Mouse (Mus musculus) limb, embryonic 11.5 days (tissue): Measurements from ENCODE around the gene Ezr. TPM values are rescaled to one million over a fixed set of nuclear protein-coding genes. Genes with fewer than 3 reads are reported as not detected.
"Not testable (repeated sequence)": the region's sequence is repeated elsewhere in the genome, so short reads cannot be mapped to it uniquely, and the experiment has no call there.

Experiments
- ATAC-seq: fragments of 200-750 bp; cut with Nextera tagmentation; 2 replicates; pipeline ENCODE4 v1.8.0; 2017; ENCODE audit warnings: low read depth; ENCODE audit not compliant: insufficient number of reproducible peaks, low FRiP score, low TSS enrichment
- DNase-seq: peaks from one replicate; pipeline ENCODE4 v3.0.0-alpha.2; 2015; ENCODE audit warnings: low spot score
- H3K27ac ChIP-seq: fragments of 300-500 bp; sonication (generic); replicated peaks from 2 replicates; pipeline ENCODE4 v1.5.1; 2014; ENCODE audit warnings: low read depth, mild to moderate bottlenecking, low read length
- H3K27me3 ChIP-seq: fragments of 300-500 bp; sonication (generic); 2 replicates; pipeline ENCODE4 v1.6.1; 2014; ENCODE audit warnings: mild to moderate bottlenecking, low read length, mixed read lengths; ENCODE audit not compliant: control insufficient read depth, insufficient read depth
- H3K36me3 ChIP-seq: fragments of 300-500 bp; sonication (generic); 2 replicates; pipeline ENCODE4 v1.6.1; 2014; ENCODE audit warnings: mild to moderate bottlenecking, low read length, moderate library complexity, mixed read lengths; ENCODE audit not compliant: control insufficient read depth, insufficient read depth
- H3K4me1 ChIP-seq: fragments of 300-500 bp; sonication (generic); 2 replicates; pipeline ENCODE4 v1.6.1; 2014; ENCODE audit warnings: low read length, mixed read lengths; ENCODE audit not compliant: control insufficient read depth, insufficient read depth
- H3K4me2 ChIP-seq: fragments of 300-500 bp; sonication (generic); 2 replicates; pipeline ENCODE4 v1.6.1; 2014; ENCODE audit warnings: low read depth, mild to moderate bottlenecking, moderate library complexity; ENCODE audit not compliant: severe bottlenecking
- H3K4me3 ChIP-seq: fragments of 300-500 bp; sonication (generic); 2 replicates; pipeline ENCODE4 v1.5.1; 2014; ENCODE audit warnings: low read depth, low read length
- H3K9ac ChIP-seq: fragments of 300-500 bp; sonication (generic); 2 replicates; pipeline ENCODE4 v1.6.1; 2014; ENCODE audit warnings: mild to moderate bottlenecking, low read length
- H3K9me3 ChIP-seq: fragments of 300-500 bp; sonication (generic); 2 replicates; pipeline ENCODE4 v1.6.1; 2016; ENCODE audit warnings: low read length; ENCODE audit not compliant: control insufficient read depth
- WGBS: fragments of 180-500 bp; shearing (Covaris S2); extraction: QIAGEN DNeasy Blood & Tissue Kit; methylation state at CpG from one replicate; pipeline ENCODE4 v1.1.7; 2014; 5-methylcytosine and 5-hydroxymethylcytosine counted together
- polyA plus RNA-seq: library from polyadenylated mRNA; unstranded; fragments of >200 nt; fragmentation: Nextera tagmentation; extraction: Ambion mirVana; gene quantifications from 2 replicates; pipeline ENCODE4 v1.2.1, GENCODE M21; 2014

The Ezr gene
- polyA plus RNA-seq, 1 experiment from 2014 or later = 25.6 TPM

DNA sequence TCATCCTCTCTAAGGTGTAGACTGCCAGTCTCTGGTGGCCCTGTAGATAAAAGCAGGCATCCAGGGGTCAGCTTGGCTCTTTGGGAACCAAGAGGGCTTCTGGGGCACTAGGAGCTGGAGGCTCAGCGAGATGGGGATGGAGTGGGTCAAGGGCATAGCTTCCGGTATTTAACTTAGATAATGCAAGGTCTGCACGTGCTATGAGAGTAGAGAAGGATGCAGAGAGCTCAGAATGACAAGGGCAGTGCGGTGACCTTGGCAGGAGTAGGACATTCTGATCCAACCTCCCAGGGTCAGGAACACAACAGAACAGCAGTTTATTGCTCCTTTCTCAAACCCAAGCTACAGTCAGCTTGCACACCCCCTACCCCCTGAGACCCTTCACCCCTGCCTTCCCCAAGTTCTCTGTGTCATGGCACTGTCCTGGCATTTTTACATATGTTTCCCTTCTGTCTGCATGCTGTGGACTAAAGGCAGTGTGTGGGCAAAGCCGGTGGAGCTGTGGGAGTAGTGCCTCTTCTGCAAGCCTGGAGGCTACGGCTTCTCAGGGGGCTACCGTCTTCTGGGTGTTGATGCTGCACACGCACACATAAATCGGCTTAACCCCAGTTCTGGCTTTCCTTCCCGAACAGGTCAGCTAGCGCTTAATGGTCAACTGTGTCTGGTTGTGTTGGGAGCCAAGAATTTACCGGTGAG lies 47.7 kb downstream of the Ezr start:
- Histone ChIP-seq H3K27ac (no peak overlapping the region), H3K9me3 (no peaks in the 10 kb centered on the region), H3K4me2 (no peak overlapping the region), H3K4me3 (no peak overlapping the region), H3K36me3 (peaks cover 4% of the 10 kb centered on the region; the same call in 1 of the 2 replicates), H3K4me1 (no peaks in the 10 kb centered on the region), H3K9ac (no peak overlapping the region), H3K27me3 (no peaks in the 10 kb centered on the region)
- 91% methylated on average over 12 of the region's 12 CpGs for WGBS
- ATAC-seq = no peak
- DNase-seq = peak; percentile 16

DNA sequence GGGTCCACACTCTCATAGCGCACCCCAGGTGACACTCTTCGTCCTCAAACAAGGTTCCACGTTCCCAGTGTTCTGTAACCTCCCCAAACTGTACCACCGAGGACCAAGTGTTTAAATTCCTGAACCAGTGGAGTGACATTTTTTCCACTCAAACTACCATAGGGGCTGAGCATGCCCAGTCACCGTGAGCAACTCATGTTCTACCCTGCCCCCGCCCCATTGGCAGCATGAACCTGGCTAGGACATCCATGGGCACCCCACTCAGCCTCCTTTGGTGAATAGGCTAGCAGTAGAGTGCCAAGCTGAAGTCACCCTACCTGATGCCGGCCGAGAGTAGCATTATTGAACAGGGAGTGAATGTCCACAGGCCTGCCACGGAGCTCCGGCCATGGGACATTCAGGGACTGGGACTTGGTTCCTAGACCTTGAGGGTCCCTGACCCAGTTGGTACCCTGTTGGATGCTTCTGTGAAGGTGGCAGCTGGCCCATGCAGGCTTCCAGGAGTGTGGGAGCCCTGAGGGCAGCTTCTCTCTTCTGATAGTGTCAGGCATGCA lies 49.2 kb downstream of the Ezr start:
- Histone ChIP-seq H3K4me1 (no peaks in the 10 kb centered on the region), H3K4me3 (no peak overlapping the region), H3K27me3 (no peaks in the 10 kb centered on the region), H3K4me2 (no peak overlapping the region), H3K36me3 (no peaks in the 10 kb centered on the region), H3K9ac (no peak overlapping the region), H3K9me3 (no peaks in the 10 kb centered on the region), H3K27ac (no peak overlapping the region)
- DNase-seq (no peak), ATAC-seq (no peak)
- WGBS = 91% methylated on average over 10 of the region's 10 CpGs

- WGBS = 97% methylated on average over 4 of the region's 4 CpGs
- ATAC-seq (no peak), DNase-seq (no peak)
- Histone ChIP-seq H3K4me1 (no peaks in the 10 kb centered on the region), H3K9ac (no peak overlapping the region), H3K4me3 (no peak overlapping the region), H3K36me3 (no peaks in the 10 kb centered on the region), H3K9me3 (no peaks in the 10 kb centered on the region), H3K4me2 (no peak overlapping the region), H3K27me3 (no peaks in the 10 kb centered on the region), H3K27ac (no peak overlapping the region)
These were observed 49.9 kb downstream of the Ezr start for GRCm38 (mm10) chr17:6732665-6733064.

- H3K4me3 ChIP-seq = no peak overlapping the region
- no peak overlapping the region for H3K9ac ChIP-seq
- no peaks in the 10 kb centered on the region for H3K4me1 ChIP-seq
- no peaks in the 10 kb centered on the region for H3K27me3 ChIP-seq
- no peaks in the 10 kb centered on the region for H3K36me3 ChIP-seq
- DNase-seq (no peak), ATAC-seq (no peak)
- no peak overlapping the region for H3K4me2 ChIP-seq
- H3K27ac ChIP-seq = no peak overlapping the region
- H3K9me3 ChIP-seq = no peaks in the 10 kb centered on the region
- 85% methylated on average over 12 of the region's 12 CpGs for WGBS
These were observed 51.0 kb downstream of the Ezr start for GRCm38 (mm10) chr17:6731634-6732033.

GRCm38 (mm10) chr17:6731132-6731531 lies 51.5 kb downstream of the Ezr start:
- no peaks in the 10 kb centered on the region for H3K9me3 ChIP-seq
- H3K4me3 ChIP-seq = no peak overlapping the region
- ATAC-seq (no peak), DNase-seq (no peak)
- no peaks in the 10 kb centered on the region for H3K36me3 ChIP-seq
- no peaks in the 10 kb centered on the region for H3K4me1 ChIP-seq
- H3K4me2 ChIP-seq = no peak overlapping the region
- no peak overlapping the region for H3K9ac ChIP-seq
- no peak overlapping the region for H3K27ac ChIP-seq
- WGBS = 77% methylated on average over 8 of the region's 8 CpGs
- no peaks in the 10 kb centered on the region for H3K27me3 ChIP-seq

DNA sequence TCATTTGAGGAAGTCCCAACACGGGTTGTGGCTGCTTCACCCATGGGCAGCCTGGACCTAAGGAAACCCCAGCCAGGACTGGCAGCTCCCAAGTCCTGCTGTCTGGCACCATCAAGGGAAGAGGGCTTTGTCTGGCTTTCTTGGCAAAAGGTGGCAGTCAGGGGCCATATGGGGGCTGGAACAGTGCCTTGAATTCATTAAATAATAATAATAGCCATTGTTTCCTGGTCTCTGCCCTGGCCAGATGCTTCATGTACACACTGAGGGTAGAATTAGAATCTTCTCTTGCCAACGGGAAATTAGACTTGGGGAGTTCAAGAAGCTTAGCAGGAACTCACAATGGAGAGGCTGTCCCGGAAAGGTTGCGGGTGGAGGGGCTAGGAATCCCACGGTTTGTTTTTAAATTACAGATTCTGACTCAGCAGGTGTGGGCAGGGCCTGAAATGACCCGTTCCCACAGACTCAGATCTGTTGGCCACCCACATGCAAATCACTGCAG lies 53.3 kb downstream of the Ezr start:
- Histone ChIP-seq H3K9ac (no peak overlapping the region), H3K9me3 (no peaks in the 10 kb centered on the region), H3K4me2 (no peak overlapping the region), H3K4me3 (no peak overlapping the region), H3K4me1 (no peaks in the 10 kb centered on the region), H3K27ac (no peak overlapping the region), H3K36me3 (no peaks in the 10 kb centered on the region), H3K27me3 (no peaks in the 10 kb centered on the region)
- WGBS = 34% methylated on average over 6 of the region's 6 CpGs
- ATAC-seq (no peak), DNase-seq (no peak)

DNA sequence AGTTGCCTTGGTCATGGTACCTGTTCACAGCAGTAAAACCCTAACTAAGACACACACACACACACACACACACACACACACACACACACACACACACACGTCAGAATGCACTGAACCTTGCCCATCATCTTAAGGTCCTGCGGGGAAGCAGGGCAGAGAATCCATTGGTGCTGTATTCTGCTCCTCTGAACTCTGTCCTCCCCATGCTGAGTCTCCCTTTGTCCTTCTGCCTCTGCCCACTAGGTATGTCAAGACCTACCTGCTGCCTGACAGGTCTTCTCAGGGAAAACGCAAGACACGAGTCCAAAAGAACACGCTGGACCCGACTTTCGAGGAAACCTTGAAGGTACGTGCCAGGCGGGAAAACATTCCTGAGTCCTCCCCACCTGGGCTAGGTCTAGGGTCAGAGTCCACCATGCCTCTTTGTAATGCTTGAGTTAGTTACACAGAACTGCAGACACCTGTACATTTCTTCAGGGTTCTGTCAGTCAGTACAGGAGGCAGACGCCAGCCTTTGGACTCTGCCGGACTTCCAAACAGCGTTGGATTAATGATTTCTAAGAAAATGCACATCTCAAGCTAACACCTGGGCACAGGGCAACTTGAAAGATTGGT lies 54.5 kb downstream of the Ezr start:
- Histone ChIP-seq H3K36me3 (no peaks in the 10 kb centered on the region), H3K27ac (no peak overlapping the region), H3K9ac (no peak overlapping the region), H3K4me1 (no peaks in the 10 kb centered on the region), H3K27me3 (no peaks in the 10 kb centered on the region), H3K9me3 (no peaks in the 10 kb centered on the region), H3K4me2 (no peak overlapping the region), H3K4me3 (no peak overlapping the region)
- ATAC-seq (no peak), DNase-seq (no peak)
- WGBS = 91% methylated on average over 12 of the region's 12 CpGs

DNA sequence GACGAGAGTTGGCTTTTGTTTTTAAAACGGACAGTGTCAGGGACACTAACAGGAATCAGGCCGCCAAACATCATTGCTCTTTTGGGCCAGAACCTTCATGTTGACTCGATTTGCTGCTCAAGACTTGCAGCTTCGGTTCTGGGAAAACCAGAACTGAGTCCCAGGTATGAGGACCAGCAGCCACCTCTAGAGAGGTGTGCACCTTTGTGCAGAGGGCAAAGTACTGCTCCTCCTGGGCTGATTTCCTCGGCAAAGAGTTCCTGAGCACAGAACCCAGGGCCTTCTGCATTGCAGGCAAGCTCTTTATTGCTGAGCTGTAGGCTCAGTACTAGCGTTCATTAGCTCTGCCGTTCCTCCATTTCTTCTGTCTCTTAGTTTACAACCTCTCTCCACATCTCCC lies 68.6 kb downstream of the Ezr start:
- H3K36me3 ChIP-seq, H3K4me3 ChIP-seq, H3K9ac ChIP-seq, H3K4me1 ChIP-seq, H3K27ac ChIP-seq, H3K9me3 ChIP-seq, ATAC-seq, DNase-seq, H3K27me3 ChIP-seq, H3K4me2 ChIP-seq: not testable (repeated sequence)
- WGBS = 81% methylated on average over 7 of the region's 8 CpGs
